ENCODE assay signal across 9 mouse cellular contexts in the genomic region with DNA sequence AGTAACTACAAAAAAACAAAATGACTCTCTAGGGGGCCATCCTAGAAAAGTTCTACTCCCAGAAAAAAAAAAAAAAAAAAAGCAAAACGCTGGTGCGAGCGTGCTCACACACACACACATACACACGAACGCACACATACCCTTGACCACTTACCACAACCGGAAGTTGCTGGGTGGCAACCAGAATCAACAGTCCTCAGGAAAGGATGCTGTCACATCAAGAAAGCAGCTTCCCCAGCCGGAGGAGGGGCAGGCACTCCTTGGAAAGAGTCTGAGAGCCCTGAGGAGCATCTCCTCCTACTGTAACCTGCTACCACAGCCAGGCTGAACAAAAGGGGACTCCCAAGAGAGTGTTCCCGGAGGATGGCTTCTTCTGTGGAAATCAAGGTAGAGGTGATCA. TPM values are rescaled to one million over a fixed set of nuclear protein-coding genes. Genes with fewer than 3 reads are reported as not detected.
DNase-seq lines count a peak whose midpoint lies in the region; ATAC-seq lines count a peak whose summit lies in the region.
"Had no signal": no experiment of that assay in that cellular context is flagged by ENCODE, and none has a peak within 500 bp of the region (broad histone marks: within the 10 kb centered on the region; RNA-seq: fewer than 3 reads in every experiment).

No protein-coding gene starts in this region.

- ATAC-seq in activated CD4-positive, CD25-positive, alpha-beta regulatory T cell, adult 4 months = peak; percentile 67

- DNase-seq in kidney, postnatal 4 days = peak; percentile 18 to 28
- no peak for DNase-seq in kidney, adult 18-20 months
- peak; percentile 48 to 52 for DNase-seq in lung, postnatal 4 days
- peak; percentile 50 for DNase-seq in thymus, postnatal 14 days
- no peak for DNase-seq in left cerebral cortex, postnatal 36 days (ENCODE audit: low spot score in 2 of 2)
- no peak for DNase-seq in urinary bladder, adult 18-20 months (ENCODE audit: low spot score in 2 of 2)
- DNase-seq: adrenal gland, postnatal 10 days; cerebellum, postnatal 10 days had no signal

- intact Hi-C loops in left cerebral cortex, postnatal 36 days (cut with DNase I) = no loop called here

RNA-seq across cellular contexts. Expression of a gene that starts 0.7 kb away (rescaled TPM):
- polyA plus RNA-seq in activated CD4-positive, CD25-positive, alpha-beta regulatory T cell, adult 4 months (2017; shearing (Covaris generic)) = 1 to 10 TPM; 1.4 to 2.8 TPM
- total RNA-seq in left cerebral cortex, postnatal 36 days (2021) = not detected

RNA-seq across cellular contexts. Expression of a gene that starts 52.5 kb away (rescaled TPM):
- not detected for polyA plus RNA-seq in activated CD4-positive, CD25-positive, alpha-beta regulatory T cell, adult 4 months (2017; shearing (Covaris generic))
- 1 to 10 TPM; 6.3 to 8.4 TPM for total RNA-seq in left cerebral cortex, postnatal 36 days (2021)

Comparison
In these comparisons a context has a peak if more than half of its experiments do, and no peak if none do; other contexts are left out.
1. DNase-seq: peak in kidney, postnatal 4 days (2 of 2), lung, postnatal 4 days (2 of 2) and thymus, postnatal 14 days (single experiment); none in kidney, adult 18-20 months (single experiment), left cerebral cortex, postnatal 36 days (0 of 2) and urinary bladder, adult 18-20 months (0 of 2).